Mouse (Mus musculus): Measurements from ENCODE around the gene Lix1l. TPM values are rescaled to one million over a fixed set of nuclear protein-coding genes. Genes with fewer than 3 reads are reported as not detected.
A peak's percentile ranks its signal among the peaks of the same experiment; 100 is the strongest.

Lix1l gene
- polyA plus RNA-seq, 1 experiment = 34.4 TPM

GRCm38 (mm10) chr3:96666916-96667315, 66.0 kb downstream of the Lix1l start:
- WGBS = 90% methylated on average over 5 of the region's 5 CpGs
- no peak for DNase-seq
- Histone ChIP-seq H3K4me1 (ENCODE audit: control insufficient read depth, insufficient read depth, low read length) (no peaks in the 10 kb centered on the region), H3K4me3 (replicated peaks; ENCODE audit: extremely low read depth, low read depth, low read length) (no peak overlapping the region)
- TF ChIP-seq CTCF (IDR thresholded peaks at IDR 0.05; ENCODE audit: insufficient read depth, low read length) (no peak), POLR2A (IDR thresholded peaks at IDR 0.05; ENCODE audit: borderline replicate concordance, extremely low read depth, low read depth, low read length) (no peak)

- TF ChIP-seq CTCF (IDR thresholded peaks at IDR 0.05; ENCODE audit: insufficient read depth, low read length) (0 out of 2 replicates have a peak, but pooled peaks have one; percentile 14), POLR2A (IDR thresholded peaks at IDR 0.05; ENCODE audit: borderline replicate concordance, extremely low read depth, low read depth, low read length) (no peak)
- WGBS = 46% methylated on average over 1 of the region's 1 CpGs
- no peak for DNase-seq
- Histone ChIP-seq H3K4me1 (ENCODE audit: control insufficient read depth, insufficient read depth, low read length) (no peaks in the 10 kb centered on the region), H3K4me3 (replicated peaks; ENCODE audit: extremely low read depth, low read depth, low read length) (no peak overlapping the region)
These were observed 66.4 kb downstream of the Lix1l start for GRCm38 (mm10) chr3:96667316-96667715.

DNA sequence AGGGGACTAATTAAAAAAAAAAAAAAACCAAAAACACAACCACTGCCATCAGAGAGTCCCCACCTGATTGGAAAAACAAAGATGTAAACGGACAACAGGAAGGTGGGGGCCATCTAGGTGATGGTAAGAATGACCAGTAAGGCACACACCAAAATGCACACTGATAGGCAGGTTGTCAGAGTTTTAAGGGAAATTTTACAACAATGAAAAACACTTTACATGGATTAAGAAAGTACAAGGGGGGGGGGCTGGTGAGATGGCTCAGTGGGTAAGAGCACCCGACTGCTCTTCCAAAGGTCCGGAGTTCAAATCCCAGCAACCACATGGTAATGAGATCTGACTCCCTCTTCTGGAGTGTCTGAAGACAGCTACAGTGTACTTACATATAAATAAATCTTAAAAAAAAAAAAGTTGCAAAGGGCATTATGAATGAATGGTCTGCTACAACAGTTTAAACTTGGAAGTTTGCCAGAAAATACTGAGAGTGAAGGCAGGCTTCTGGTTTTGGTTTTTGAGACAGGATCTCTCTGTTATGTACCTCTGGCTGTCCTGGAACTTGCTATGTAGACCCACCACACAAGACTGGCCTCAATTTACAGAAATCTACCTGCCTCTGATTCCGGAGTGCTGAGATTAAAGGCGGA, 67.6 kb downstream of the Lix1l start:
- H3K4me1 ChIP-seq (ENCODE audit: control insufficient read depth, insufficient read depth, low read length) = no peaks in the 10 kb centered on the region
- no peak overlapping the region for H3K4me3 ChIP-seq (replicated peaks; ENCODE audit: extremely low read depth, low read depth, low read length)
- DNase-seq = no peak
- no peak for TF ChIP-seq CTCF (IDR thresholded peaks at IDR 0.05; ENCODE audit: insufficient read depth, low read length)
- TF ChIP-seq POLR2A (IDR thresholded peaks at IDR 0.05; ENCODE audit: borderline replicate concordance, extremely low read depth, low read depth, low read length) = no peak
- WGBS = 83% methylated on average over 5 of the region's 5 CpGs

GRCm38 (mm10) chr3:96669727-96670468, 68.9 kb downstream of the Lix1l start, which contains the start of gene Ankrd35:
Gene Ankrd35 (plus strand): TSS chr3:96670131.
- 5% methylated on average over 35 of the region's 35 CpGs for WGBS
- peak; percentile 75 for DNase-seq
- TF ChIP-seq CTCF (IDR thresholded peaks at IDR 0.05; ENCODE audit: insufficient read depth, low read length) (0 out of 2 replicates have a peak, but pooled peaks have one; percentile 2), POLR2A (IDR thresholded peaks at IDR 0.05; ENCODE audit: borderline replicate concordance, extremely low read depth, low read depth, low read length) (peak; percentile 29; the same call in 1 of the 2 replicates)
- peak within 1 kb of the TSS; percentile 56 for H3K4me3 ChIP-seq (replicated peaks; ENCODE audit: extremely low read depth, low read depth, low read length)
- H3K4me1 ChIP-seq (ENCODE audit: control insufficient read depth, insufficient read depth, low read length) = no peaks in the 10 kb centered on the region

- no peak for DNase-seq
- TF ChIP-seq POLR2A (IDR thresholded peaks at IDR 0.05; ENCODE audit: borderline replicate concordance, extremely low read depth, low read depth, low read length) (no peak), CTCF (IDR thresholded peaks at IDR 0.05; ENCODE audit: insufficient read depth, low read length) (no peak)
- H3K4me3 ChIP-seq (replicated peaks; ENCODE audit: extremely low read depth, low read depth, low read length) = no peak overlapping the region
- WGBS = 94% methylated on average over 5 of the region's 5 CpGs
- no peaks in the 10 kb centered on the region for H3K4me1 ChIP-seq (ENCODE audit: control insufficient read depth, insufficient read depth, low read length)
These were observed 70.6 kb downstream of the Lix1l start for GRCm38 (mm10) chr3:96671519-96671918.

DNA sequence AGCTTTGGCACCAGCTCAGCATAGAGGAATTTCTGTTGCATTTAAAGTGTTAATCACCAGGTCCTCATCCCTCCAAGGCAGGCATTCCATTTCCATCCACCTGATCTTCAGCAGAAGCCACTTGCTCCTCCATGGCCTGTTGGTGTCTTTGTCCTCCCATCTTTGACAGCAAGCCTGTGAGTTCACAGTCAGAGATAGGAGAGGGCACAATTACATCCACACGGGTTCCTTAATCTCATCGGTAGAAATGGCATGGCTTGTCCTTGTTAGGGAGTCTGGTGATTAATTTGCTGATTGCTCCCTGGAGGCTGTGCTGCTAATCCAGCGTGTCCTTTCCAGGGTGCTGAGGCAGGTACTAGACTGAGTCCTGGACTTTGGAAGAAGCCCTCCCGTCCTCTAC, 72.6 kb downstream of the Lix1l start:
- no peak for DNase-seq
- Histone ChIP-seq H3K4me1 (ENCODE audit: control insufficient read depth, insufficient read depth, low read length) (no peaks in the 10 kb centered on the region), H3K4me3 (replicated peaks; ENCODE audit: extremely low read depth, low read depth, low read length) (no peak overlapping the region)
- 77% methylated on average over 4 of the region's 4 CpGs for WGBS
- TF ChIP-seq POLR2A (IDR thresholded peaks at IDR 0.05; ENCODE audit: borderline replicate concordance, extremely low read depth, low read depth, low read length) (no peak), CTCF (IDR thresholded peaks at IDR 0.05; ENCODE audit: insufficient read depth, low read length) (no peak)

GRCm38 (mm10) chr3:96674442-96674841, 73.5 kb downstream of the Lix1l start:
- TF ChIP-seq CTCF (IDR thresholded peaks at IDR 0.05; ENCODE audit: insufficient read depth, low read length) = no peak
- TF ChIP-seq POLR2A (IDR thresholded peaks at IDR 0.05; ENCODE audit: borderline replicate concordance, extremely low read depth, low read depth, low read length) = no peak
- Histone ChIP-seq H3K4me3 (replicated peaks; ENCODE audit: extremely low read depth, low read depth, low read length) (no peak overlapping the region), H3K4me1 (ENCODE audit: control insufficient read depth, insufficient read depth, low read length) (no peaks in the 10 kb centered on the region)
- WGBS = 59% methylated on average over 8 of the region's 8 CpGs
- DNase-seq = no peak

DNA sequence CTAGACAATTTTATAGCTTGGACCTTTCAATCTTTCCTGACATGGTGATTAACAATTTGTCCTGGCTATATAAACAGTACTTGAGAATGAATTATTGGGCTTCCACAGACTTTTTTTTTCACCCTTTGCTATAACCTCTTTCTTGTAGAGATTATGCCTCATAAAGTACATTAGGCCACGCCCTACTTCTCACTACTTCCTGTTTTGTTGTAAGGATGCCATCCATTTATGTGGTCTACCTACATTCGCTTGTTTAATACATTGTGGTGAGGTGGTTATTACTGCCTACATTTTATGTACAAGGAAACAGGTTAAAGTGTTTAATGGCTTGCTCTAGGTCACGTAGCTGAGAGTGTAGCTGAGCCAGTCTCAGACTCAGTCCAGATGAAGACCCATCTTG, 74.2 kb downstream of the Lix1l start:
- 74% methylated on average over 3 of the region's 3 CpGs for WGBS
- Histone ChIP-seq H3K4me1 (ENCODE audit: control insufficient read depth, insufficient read depth, low read length) (no peaks in the 10 kb centered on the region), H3K4me3 (replicated peaks; ENCODE audit: extremely low read depth, low read depth, low read length) (no peak overlapping the region)
- no peak for DNase-seq
- TF ChIP-seq POLR2A (IDR thresholded peaks at IDR 0.05; ENCODE audit: borderline replicate concordance, extremely low read depth, low read depth, low read length) (no peak), CTCF (IDR thresholded peaks at IDR 0.05; ENCODE audit: insufficient read depth, low read length) (no peak)

DNA sequence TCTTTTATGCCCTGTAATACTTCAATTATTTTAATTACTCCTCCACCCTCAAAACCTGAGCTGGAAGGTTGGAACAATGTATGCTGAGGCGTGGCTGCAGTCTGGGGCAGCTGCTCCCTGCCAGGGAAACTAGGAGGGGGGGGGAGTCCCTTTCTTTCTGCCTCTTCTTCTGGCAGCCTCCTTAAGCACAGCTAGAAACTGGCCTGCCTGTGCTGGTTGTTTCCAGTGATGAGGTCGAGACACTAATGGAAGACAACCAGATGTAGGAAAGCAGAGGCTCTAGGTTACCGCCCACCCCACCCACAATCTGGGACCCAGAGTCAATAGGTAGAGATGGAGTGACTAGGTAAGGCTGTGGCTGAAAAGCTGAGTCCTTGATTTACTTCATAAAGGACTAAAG, 74.7 kb downstream of the Lix1l start:
- no peak overlapping the region for H3K4me3 ChIP-seq (replicated peaks; ENCODE audit: extremely low read depth, low read depth, low read length)
- DNase-seq = no peak
- 51% methylated on average over 3 of the region's 3 CpGs for WGBS
- H3K4me1 ChIP-seq (ENCODE audit: control insufficient read depth, insufficient read depth, low read length) = no peaks in the 10 kb centered on the region
- TF ChIP-seq POLR2A (IDR thresholded peaks at IDR 0.05; ENCODE audit: borderline replicate concordance, extremely low read depth, low read depth, low read length) = no peak
- TF ChIP-seq CTCF (IDR thresholded peaks at IDR 0.05; ENCODE audit: insufficient read depth, low read length) = no peak

Other genes with a start within 250 kb of the Lix1l start
- gene BC107364, start 148.8 kb upstream of the Lix1l start, polyA plus RNA-seq (2012; rRNA removed) = not detected in 2 replicates
- gene Hfe2, start 76.0 kb upstream of the Lix1l start, polyA plus RNA-seq (2012; rRNA removed) = 4.6 and 13.8 TPM in 2 replicates
- 687 and 806 TPM in 2 replicates for gene Txnip, start 43.2 kb upstream of the Lix1l start, polyA plus RNA-seq (2012; rRNA removed)
- gene Gm16253, start 24.2 kb upstream of the Lix1l start, polyA plus RNA-seq (2012; rRNA removed) = not detected in 2 replicates
- gene Polr3gl, start 7.0 kb upstream of the Lix1l start, polyA plus RNA-seq (2012; rRNA removed) = 18.3 and 21.3 TPM in 2 replicates
- gene Ankrd34a, start 4.5 kb upstream of the Lix1l start, polyA plus RNA-seq (2012; rRNA removed) = 0.27 and 0.44 TPM in 2 replicates
- gene Rbm8a, start 28.8 kb downstream of the Lix1l start, polyA plus RNA-seq (2012; rRNA removed) = 5.0 and 12.2 TPM in 2 replicates
- gene Pex11b, start 34.2 kb downstream of the Lix1l start, polyA plus RNA-seq (2012; rRNA removed) = 24.0 and 40.1 TPM in 2 replicates
- gene Gm42957, start 34.3 kb downstream of the Lix1l start, polyA plus RNA-seq (2012; rRNA removed) = 0.02 and 0.18 TPM in 2 replicates
- gene Itga10, start 44.4 kb downstream of the Lix1l start, polyA plus RNA-seq (2012; rRNA removed) = 1.7 and 2.3 TPM in 2 replicates
- gene Ankrd35, start 69.0 kb downstream of the Lix1l start, polyA plus RNA-seq (2012; rRNA removed) = 1.4 and 3.6 TPM in 2 replicates
- 39.3 and 44.1 TPM in 2 replicates for gene Pias3, start 95.2 kb downstream of the Lix1l start, polyA plus RNA-seq (2012; rRNA removed)
- 3.8 and 4.7 TPM in 2 replicates for gene Nudt17, start 107.4 kb downstream of the Lix1l start, polyA plus RNA-seq (2012; rRNA removed)
- 16.7 and 29.8 TPM in 2 replicates for gene Polr3c, start 126.5 kb downstream of the Lix1l start, polyA plus RNA-seq (2012; rRNA removed)
- 16.3 and 16.4 TPM in 2 replicates for gene Rnf115, start 126.5 kb downstream of the Lix1l start, polyA plus RNA-seq (2012; rRNA removed)
- 0.06 and 0.14 TPM in 2 replicates for gene Pdzk1, start 228.1 kb downstream of the Lix1l start, polyA plus RNA-seq (2012; rRNA removed)
- gene Cd160, start 228.2 kb downstream of the Lix1l start, polyA plus RNA-seq (2012; rRNA removed) = 0.18 and 0.34 TPM in 2 replicates

Measured in lung, adult 2 months (tissue).